Mouse (Mus musculus): ENCODE measurements around the gene Btf3l4.

Btf3l4 gene

DNA sequence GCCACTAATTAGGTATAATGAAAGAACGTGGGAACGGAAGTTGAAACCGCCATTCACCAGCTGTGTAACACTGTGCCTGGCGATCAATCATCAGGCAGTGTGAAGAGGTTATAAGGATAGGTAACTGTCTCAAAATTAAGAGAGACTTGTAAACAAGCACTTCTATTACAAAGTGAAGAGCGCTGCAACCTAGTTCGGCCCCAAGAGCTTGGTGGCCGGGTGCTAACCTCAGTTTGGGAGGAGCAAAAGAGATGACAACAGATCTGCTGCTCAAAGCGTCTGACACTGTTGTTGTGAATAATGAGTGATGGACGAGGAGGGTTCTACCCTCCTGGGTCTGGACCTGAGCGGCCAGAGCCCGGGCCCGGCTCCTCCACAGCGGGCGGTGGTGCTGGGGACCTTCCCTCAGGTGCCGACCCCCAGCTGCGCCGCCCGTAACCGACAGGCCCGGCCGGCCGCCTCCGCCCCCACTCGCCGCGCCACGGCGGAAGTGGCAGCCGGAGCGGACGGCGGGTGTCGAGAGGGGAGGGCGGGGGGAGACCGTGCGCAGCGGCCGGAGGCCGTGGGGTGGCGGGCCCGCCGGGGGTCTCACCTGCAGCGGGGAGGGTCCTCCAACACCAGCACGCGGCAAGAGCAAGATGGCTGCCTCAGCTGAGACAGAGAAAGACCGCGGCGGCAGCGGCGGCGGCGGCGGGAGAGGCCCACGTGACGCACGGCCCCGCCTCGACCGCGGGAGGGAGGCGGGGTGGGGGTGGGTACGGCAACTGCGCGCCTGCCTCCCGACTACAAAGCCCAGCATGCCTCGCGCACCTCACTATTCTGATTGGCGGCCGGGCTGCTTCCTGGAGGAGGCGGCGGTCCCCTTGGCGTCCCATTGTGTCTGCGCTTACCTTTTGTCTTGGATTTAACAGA lies at the start of gene Btf3l4:
Gene Btf3l4 (minus strand): TSS at position 699 of the 912 bp plus-strand sequence.
- peak; percentile 97 for DNase-seq (ENCODE audit: low read depth, low spot score)

DNA sequence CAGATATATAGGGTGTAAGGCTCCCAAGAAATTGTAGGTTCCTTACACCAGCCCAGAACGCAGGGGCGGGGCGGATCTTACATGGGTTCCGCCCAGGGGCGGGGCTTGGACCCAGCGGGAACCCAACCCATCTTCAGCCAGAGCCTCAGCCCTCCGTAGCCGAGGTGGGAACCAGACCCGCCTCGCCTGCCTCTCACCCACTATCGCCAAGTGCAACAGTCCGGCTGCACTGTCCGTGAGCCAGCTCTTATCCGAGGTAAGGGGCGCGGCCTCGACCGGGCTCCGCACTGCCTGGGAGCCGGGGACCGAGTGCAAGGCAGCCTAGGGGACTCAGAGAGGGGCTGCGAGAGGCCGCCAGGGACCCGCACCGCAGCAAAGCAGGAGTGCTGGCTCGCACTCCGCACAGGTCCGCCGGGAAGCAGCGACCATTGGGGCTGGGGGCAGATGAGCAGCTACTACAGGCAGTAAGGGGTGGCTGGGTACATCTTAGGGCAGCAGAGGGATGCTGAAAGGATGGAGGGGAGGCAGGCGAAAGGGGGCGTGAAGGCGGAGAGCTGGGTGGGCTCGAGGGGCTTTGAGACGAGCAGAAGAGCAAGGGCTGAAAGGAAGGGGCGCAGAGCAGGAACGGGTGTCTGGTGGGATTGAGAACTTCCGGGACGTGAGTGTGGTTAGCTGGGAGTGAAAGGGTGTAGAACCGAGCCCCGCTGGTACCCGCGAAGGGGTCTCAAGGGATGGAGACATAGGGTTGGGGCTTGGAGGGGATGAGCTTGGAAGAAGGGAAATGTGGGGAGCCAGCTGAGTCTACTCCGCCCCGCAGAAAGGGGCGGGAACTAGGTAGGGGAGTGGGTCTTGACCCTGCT lies 45.8 kb upstream of the Btf3l4 start, which contains the start of gene Rab3b:
Gene Rab3b (plus strand): TSS at position 101 of the 860 bp plus-strand sequence.
- DNase-seq (ENCODE audit: low read depth, low spot score) = peak; percentile 83

DNA sequence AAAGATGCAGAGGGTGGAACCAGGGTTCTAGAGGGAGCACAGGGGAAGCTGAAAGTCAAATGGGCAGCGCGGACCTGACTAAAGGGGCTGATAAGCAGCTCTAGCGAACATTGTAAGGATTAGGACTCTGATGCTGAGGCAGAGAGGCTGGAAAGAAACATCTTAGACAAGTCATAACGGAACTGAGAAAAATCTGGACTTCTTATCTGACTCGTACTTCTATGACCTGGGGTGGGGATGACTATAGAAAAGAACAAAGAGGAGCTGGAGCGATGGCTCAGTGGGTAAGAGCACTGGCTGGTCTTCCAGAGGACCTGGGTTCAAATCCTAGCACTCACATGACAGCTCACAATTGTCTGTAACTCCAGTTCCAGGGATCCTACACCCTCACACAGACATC lies 44.5 kb upstream of the Btf3l4 start:
- no peak for DNase-seq (ENCODE audit: low read depth, low spot score)

DNA sequence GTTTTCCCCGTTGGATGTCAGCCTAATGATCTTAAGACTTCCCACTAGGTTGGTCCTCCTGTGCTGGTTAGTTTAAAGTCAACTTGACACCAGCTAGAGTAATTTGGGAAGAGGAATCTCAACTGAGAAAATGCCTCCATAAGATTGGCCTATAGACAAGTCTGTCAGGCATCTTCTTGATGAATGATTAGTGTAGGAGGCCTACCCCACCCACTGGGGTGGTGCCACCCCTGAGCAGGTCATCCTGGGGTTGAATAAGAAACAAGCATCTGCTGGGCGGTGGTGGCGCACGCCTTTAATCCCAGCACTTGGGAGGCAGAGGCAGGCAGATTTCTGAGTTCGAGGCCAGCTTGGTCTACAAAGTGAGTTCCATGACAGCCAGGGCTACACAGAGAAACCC lies 40.3 kb upstream of the Btf3l4 start:
- peak; percentile 52 for DNase-seq (ENCODE audit: low read depth, low spot score)

DNA sequence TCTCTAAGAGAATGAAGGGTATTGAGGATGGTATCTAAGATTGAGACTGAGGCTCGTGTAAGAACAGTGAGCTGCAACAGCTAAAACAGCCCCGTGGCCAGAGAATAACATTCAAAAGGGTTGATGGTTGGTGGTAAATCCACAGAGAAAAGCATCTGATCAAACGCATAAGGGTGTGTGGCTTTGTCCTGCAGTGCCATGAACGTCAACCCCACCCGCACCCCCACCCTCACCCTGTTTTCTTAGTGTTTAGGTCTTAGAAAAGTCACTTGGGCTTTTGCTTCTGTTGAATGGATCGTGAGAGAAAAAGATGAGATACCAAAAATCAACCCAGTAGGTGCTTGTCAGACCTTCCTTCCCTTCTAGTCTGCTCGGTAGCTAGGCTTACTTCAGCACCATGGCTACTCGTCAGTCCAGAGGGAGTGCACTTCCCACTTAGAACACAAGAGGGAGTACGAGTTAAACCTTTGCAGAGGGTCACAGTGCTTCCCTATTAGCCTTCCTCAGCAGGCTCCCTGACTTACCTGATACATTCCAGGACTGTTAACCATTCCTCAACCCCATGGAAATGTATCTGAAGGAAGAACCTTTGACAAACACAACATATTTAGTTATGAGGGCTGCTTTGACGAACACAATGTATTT lies 36.4 kb upstream of the Btf3l4 start:
- peak; percentile 90 for DNase-seq (ENCODE audit: low read depth, low spot score)

- no peak for DNase-seq (ENCODE audit: low read depth, low spot score)
These were observed 33.4 kb upstream of the Btf3l4 start for GRCm38 (mm10) chr4:108866806-108867205.

- DNase-seq (ENCODE audit: low read depth, low spot score) = no peak
These were observed 15.1 kb upstream of the Btf3l4 start, which contains the start of gene A730015C16Rik for GRCm38 (mm10) chr4:108848505-108848848. Gene A730015C16Rik (minus strand): TSS chr4:108848619.

GRCm38 (mm10) chr4:108847715-108848504 lies 14.5 kb upstream of the Btf3l4 start, which contains the start of gene Kti12:
Gene Kti12 (plus strand): TSS chr4:108847785.
- DNase-seq (ENCODE audit: low read depth, low spot score) = peak; percentile 94

GRCm38 (mm10) chr4:108845824-108846569 lies 12.6 kb upstream of the Btf3l4 start:
- no peak for DNase-seq (ENCODE audit: low read depth, low spot score)

- peak; percentile 48 for DNase-seq (ENCODE audit: low read depth, low spot score)
These were observed 9.9 kb upstream of the Btf3l4 start for GRCm38 (mm10) chr4:108843336-108843735.

- no peak for DNase-seq (ENCODE audit: low read depth, low spot score)
These were observed 8.6 kb upstream of the Btf3l4 start for GRCm38 (mm10) chr4:108841920-108842578.

DNA sequence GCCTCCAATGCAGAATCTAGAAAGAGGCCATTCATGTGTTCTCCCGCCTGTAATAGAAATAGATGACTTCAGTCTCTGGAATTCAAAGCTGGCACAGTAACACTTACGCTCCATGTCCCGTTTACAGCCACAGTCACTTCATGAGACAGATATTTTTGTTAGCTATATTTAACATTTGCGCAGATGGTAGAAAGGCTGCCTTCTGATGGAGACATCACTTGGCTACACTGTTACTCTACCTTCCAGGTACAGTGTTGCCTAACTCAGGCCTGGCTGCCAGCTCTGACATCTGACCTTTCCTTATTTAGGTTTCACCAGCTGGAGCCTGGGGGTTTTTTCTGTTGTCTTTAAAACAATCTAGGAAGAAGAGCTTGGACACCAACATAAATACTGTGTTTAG lies 4.6 kb upstream of the Btf3l4 start:
- DNase-seq (ENCODE audit: low read depth, low spot score) = no peak

GRCm38 (mm10) chr4:108835496-108835895 lies 2.1 kb upstream of the Btf3l4 start:
- DNase-seq (ENCODE audit: low read depth, low spot score) = peak; percentile 31

- no peak for DNase-seq (ENCODE audit: low read depth, low spot score)
These were observed 1.5 kb upstream of the Btf3l4 start for GRCm38 (mm10) chr4:108834971-108835311.

DNA sequence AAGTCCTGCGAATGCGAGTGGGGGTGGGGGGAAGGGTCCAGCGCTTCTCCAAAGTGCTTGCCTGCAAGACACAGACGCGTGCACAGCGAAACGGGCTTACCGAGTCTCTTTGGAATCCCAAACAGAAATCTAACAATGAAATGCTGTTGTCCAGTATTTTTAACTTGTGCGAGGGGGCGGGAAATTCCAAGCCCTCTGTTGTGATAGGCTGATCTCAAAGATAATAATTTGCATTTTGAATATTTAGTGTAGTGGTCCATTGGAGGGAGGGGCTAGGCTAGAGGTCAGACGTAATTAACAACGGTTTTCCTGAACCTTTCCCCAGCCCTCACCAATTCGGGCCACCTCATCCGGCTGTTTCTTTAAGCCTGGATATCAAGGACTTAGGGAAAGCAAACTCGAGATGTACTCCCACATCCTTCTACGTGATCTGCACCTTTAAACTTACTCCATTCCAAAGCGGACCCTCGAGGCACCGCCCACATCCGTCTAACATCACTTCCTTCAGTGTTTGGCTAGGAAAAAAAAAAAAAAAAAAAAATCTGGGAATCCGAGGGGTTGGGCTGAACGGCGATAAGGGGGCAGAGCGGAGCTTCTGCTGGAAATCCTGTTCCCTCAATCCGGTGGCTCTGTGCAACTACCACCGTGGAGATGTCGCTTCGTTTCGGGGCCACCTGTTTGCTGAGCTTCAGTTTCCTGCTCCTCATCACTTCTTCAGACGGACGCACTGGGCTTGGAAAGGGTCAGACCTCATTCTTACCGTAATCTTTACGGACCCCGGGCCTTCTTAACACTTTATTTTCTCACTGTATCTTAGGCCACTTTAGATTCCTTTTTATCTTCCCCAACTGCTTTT lies 929 bp upstream of the Btf3l4 start, which contains the start of gene Txndc12:
Gene Txndc12 (plus strand): TSS at position 487 of the 856 bp plus-strand sequence.
- DNase-seq (ENCODE audit: low read depth, low spot score) = peak; percentile 97

DNA sequence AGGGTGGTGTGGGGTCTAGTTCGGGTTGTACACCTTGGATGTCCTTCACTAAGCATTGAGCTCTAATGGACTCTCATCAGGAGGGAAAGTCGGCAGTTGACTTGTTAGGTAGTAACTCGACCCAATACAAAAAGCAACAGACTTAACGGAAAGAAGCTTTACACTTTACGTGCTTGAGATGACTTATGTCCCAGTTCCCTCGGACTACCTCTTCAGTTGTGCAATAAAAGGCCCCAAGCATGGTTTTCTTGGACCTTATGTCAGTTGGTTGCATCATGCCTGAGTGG lies 357 bp upstream of the Btf3l4 start:
- DNase-seq (ENCODE audit: low read depth, low spot score) = no peak

DNA sequence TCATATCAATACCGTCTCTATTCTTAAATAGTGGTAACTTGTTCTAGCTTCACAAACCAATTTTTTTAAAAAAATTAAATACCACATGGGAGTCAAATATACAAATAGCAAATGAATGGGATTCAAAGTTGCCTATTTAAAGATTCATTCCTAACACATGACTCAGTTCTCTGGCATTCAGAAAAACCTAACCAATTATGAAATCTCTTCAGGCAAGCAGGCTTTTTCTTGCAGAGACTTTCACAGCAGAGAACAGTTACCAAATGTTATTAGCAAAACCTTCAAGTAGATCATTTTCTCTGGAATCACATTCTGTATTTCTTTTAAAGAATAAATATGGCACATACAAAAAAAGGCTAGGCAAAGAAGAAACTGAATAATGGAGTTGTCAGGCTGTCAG lies 2.7 kb downstream of the Btf3l4 start:
- no peak for DNase-seq (ENCODE audit: low read depth, low spot score)

DNA sequence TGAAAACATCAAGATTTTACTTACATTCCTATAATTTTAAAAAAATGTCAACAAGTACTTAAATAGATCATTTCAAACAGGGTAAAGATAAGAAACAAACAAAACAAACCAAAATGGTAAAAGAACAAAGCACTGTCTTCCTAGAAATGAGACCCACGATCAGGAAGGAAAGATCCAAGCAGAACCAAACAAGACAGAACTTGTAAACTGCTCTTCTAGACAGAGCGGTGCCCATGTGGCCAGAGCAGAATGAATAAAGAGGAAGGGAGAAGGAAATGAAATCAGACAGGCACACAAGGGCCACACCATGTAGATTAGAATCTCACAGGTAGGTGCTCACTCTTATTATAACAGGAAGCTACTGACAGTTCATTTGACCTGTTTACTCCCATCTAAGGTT lies 6.8 kb downstream of the Btf3l4 start:
- no peak for DNase-seq (ENCODE audit: low read depth, low spot score)

GRCm38 (mm10) chr4:108826096-108826495 lies 7.3 kb downstream of the Btf3l4 start:
- DNase-seq (ENCODE audit: low read depth, low spot score) = no peak
